Mouse (Mus musculus) ES-Bruce4 (cell line): ENCODE data around the gene Plcg2. TPM values are rescaled to one million over a fixed set of nuclear protein-coding genes. Genes with fewer than 3 reads are reported as not detected.

Experiments used
- H3K27ac ChIP-seq: 2 replicates; pipeline ENCODE4 v1.5.1; 2012; ENCODE audit warnings: low read length, inconsistent platforms; ENCODE audit not compliant: insufficient read depth
- H3K27me3 ChIP-seq: 2 replicates; pipeline ENCODE4 v1.6.1; 2012; ENCODE audit warnings: mild to moderate bottlenecking, low read length, inconsistent platforms; ENCODE audit not compliant: control insufficient read depth, poor library complexity, insufficient read depth, severe bottlenecking
- H3K36me3 ChIP-seq: 2 replicates; pipeline ENCODE4 v1.6.1; 2012; ENCODE audit warnings: inconsistent platforms, mild to moderate bottlenecking, low read length, moderate library complexity; ENCODE audit not compliant: control insufficient read depth, poor library complexity, insufficient read depth, severe bottlenecking
- H3K4me1 ChIP-seq: one replicate; pipeline ENCODE4 v1.8.1; 2011; ENCODE audit warnings: low read length; ENCODE audit not compliant: control insufficient read depth, insufficient read depth
- H3K4me3 ChIP-seq: 2 replicates; pipeline ENCODE4 v1.5.1; 2011; ENCODE audit warnings: low read depth, mild to moderate bottlenecking, low read length
- H3K9ac ChIP-seq: 2 replicates; pipeline ENCODE4 v1.6.1; 2012; ENCODE audit warnings: low read depth, mild to moderate bottlenecking, inconsistent platforms; ENCODE audit not compliant: poor library complexity, severe bottlenecking
- H3K9me3 ChIP-seq: replicated peaks from 2 replicates; pipeline ENCODE4 v1.6.1; 2012; ENCODE audit warnings: mild to moderate bottlenecking, low read length, inconsistent platforms; ENCODE audit not compliant: control insufficient read depth, poor library complexity, insufficient read depth, severe bottlenecking
- CTCF ChIP-seq: IDR thresholded peaks from one replicate; pipeline ENCODE4 v1.8.1; 2011; ENCODE audit warnings: low read depth, low read length
- EP300 ChIP-seq: IDR thresholded peaks from 2 replicates; pipeline ENCODE4 v1.6.1; 2011; ENCODE audit warnings: low read depth, low read length; ENCODE audit not compliant: insufficient read depth
- POLR2A ChIP-seq: IDR thresholded peaks from one replicate; pipeline ENCODE4 v1.8.1; 2011; ENCODE audit warnings: low read length; ENCODE audit not compliant: insufficient read depth
- polyA plus RNA-seq: library from polyadenylated mRNA; stranded (reverse); fragments of >200 nt; gene quantifications from 2 replicates; pipeline ENCODE4 v1.2.4, GENCODE M21; 2011; ENCODE audit warnings: low read depth; ENCODE audit not compliant: missing spikeins, insufficient read depth, insufficient read length

Gene Plcg2
- polyA plus RNA-seq, 1 experiment: 32.4 TPM

GRCm38 (mm10) chr8:117507703-117508102, 9.6 kb downstream of the Plcg2 start:
- Histone ChIP-seq H3K27ac (no peak overlapping the region), H3K9ac (no peak overlapping the region), H3K4me3 (no peak overlapping the region), H3K27me3 (no peaks in the 10 kb centered on the region), H3K4me1 (peaks cover 6% of the 10 kb centered on the region), H3K36me3 (no peaks in the 10 kb centered on the region), H3K9me3 (no peaks in the 10 kb centered on the region; the same call in 1 of the 2 replicates)
- no peak for TF ChIP-seq POLR2A
- no peak for TF ChIP-seq CTCF
- TF ChIP-seq EP300: no peak

DNA sequence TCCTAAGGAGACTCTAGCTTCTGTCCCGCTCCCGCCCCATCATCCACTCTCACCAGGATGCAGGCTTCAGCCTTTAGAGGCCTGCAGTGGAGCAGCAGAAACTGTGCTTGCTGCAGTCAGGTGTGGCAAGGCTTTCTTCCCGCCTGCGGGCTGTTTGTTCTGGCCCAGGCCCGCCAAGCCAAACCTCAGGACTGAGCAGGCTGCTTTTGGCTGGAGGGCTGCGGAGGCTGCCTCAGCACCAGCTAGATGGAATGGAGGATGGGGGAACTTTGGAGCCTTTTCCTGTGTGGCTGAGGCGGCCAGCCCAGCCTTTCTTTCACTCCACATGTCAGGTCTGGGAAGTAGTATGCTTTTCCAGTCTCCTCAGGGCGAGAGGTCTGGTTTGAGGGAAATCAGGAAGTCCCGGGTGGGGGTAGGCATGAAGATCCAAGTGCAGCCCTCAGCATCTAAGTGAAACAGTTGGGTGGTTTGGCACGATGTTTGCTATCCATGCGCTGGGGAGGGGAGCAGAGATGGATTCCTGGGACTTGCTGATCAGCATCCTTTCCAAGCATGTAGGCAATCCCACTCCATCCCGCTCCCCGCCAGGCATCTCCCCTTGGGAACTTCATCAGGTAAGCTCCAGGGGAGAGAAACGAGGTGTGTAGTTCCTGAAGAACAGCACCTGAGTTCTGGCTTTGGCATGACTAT, 18.9 kb downstream of the Plcg2 start:
- H3K9me3 ChIP-seq: no peaks in the 10 kb centered on the region
- H3K27ac ChIP-seq: no peak overlapping the region
- no peaks in the 10 kb centered on the region for H3K27me3 ChIP-seq
- TF ChIP-seq POLR2A (no peak), CTCF (no peak), EP300 (no peak)
- no peaks in the 10 kb centered on the region for H3K36me3 ChIP-seq
- H3K4me1 ChIP-seq: no peaks in the 10 kb centered on the region
- no peak overlapping the region for H3K9ac ChIP-seq
- H3K4me3 ChIP-seq: no peak overlapping the region

GRCm38 (mm10) chr8:117517861-117518260, 19.8 kb downstream of the Plcg2 start:
- Histone ChIP-seq H3K4me3 (no peak overlapping the region), H3K27ac (no peak overlapping the region), H3K27me3 (no peaks in the 10 kb centered on the region), H3K36me3 (no peaks in the 10 kb centered on the region), H3K4me1 (no peaks in the 10 kb centered on the region), H3K9me3 (no peaks in the 10 kb centered on the region), H3K9ac (no peak overlapping the region)
- TF ChIP-seq EP300 (no peak), CTCF (no peak), POLR2A (no peak)

DNA sequence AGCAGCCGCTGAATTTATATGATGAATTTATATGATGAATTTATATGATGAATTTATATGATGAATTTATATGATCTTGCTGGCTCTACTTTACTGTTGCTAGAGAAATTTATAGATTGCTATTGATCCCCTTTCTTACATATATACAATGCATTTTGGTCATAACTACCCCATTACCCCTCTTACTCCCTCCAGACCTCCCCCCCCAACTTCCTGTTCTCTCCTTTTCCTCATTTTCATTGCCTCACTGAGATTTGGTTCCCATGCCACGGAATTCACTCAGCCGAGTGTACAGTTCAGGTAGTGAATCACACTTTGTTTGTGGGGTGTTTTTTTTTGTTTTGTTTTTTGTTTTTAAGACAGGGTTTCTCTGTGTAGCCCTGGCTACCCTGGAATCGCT, 20.8 kb downstream of the Plcg2 start:
- Histone ChIP-seq H3K4me1 (no peaks in the 10 kb centered on the region), H3K27me3 (no peaks in the 10 kb centered on the region), H3K9ac (no peak overlapping the region), H3K36me3 (no peaks in the 10 kb centered on the region), H3K9me3 (no peaks in the 10 kb centered on the region), H3K27ac (no peak overlapping the region), H3K4me3 (no peak overlapping the region)
- TF ChIP-seq CTCF (no peak), POLR2A (no peak), EP300 (no peak)

GRCm38 (mm10) chr8:117526185-117526584, 28.1 kb downstream of the Plcg2 start:
- TF ChIP-seq CTCF: no peak
- TF ChIP-seq POLR2A: no peak
- no peak for TF ChIP-seq EP300
- H3K9me3 ChIP-seq: no peaks in the 10 kb centered on the region
- no peaks in the 10 kb centered on the region for H3K27me3 ChIP-seq
- H3K9ac ChIP-seq: no peak overlapping the region
- H3K4me3 ChIP-seq: no peak overlapping the region
- no peak overlapping the region for H3K27ac ChIP-seq
- H3K4me1 ChIP-seq: no peaks in the 10 kb centered on the region
- H3K36me3 ChIP-seq: no peaks in the 10 kb centered on the region

DNA sequence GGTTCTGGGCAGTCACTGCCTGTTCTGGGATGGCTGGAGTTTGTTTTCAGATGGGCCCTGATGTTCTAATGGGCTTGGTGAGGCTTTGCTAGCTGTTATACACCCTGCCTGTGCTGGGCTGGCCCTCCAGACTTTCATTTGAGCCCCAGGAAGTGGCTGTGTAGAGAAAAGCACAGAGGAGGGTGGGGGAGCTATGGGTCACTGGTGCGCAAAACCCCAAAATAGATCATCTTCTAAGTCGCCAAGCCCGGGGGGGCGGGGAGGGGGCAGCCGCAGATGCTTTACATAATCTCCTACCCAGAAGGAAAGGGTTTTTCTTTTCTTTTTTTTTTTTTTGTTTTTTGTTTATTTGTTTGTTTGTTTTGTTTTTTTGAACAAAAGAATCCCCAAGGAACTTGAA, 29.9 kb downstream of the Plcg2 start:
- Histone ChIP-seq H3K4me1 (no peaks in the 10 kb centered on the region), H3K27me3 (no peaks in the 10 kb centered on the region), H3K27ac (no peak overlapping the region), H3K9ac (no peak overlapping the region), H3K4me3 (no peak overlapping the region), H3K9me3 (no peaks in the 10 kb centered on the region), H3K36me3 (no peaks in the 10 kb centered on the region)
- TF ChIP-seq CTCF (no peak), EP300 (no peak), POLR2A (no peak)
